Mouse (Mus musculus): ENCODE data around the gene Kcnj9.

DNA sequence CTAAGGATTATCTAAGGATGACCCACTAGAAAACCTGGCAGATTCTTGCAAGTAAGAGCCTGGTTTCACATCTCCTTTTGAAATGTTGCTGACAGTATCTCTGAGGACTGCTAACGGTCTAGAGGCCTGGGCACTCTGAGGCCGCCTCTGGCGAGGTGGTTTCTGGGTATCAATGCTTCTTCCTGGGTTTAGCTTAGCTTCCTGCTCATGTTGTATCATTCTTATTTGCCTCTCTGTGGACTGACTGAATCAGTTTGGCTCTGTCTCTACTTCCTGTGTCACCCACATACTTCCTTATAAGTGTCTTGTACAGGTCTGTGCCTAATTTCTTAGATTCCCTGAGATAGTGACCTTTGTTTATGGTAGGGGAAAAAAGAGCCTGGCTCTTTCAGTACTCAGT is 51.9 kb downstream of the Kcnj9 start:
- TF ChIP-seq CTCF (IDR thresholded peaks at IDR 0.05; ENCODE audit: extremely low read depth, insufficient read depth, low read length) (no peak), POLR2A (IDR thresholded peaks at IDR 0.05; ENCODE audit: extremely low read depth, insufficient read depth, low read length) (no peak)

All from cortical plate, adult 2 months (tissue).